Comparison of ENCODE assay signal across 8 mouse cellular contexts in genomic region chr17:26781610-26782043, GRCm38 (mm10). TPM values are rescaled to one million over a fixed set of nuclear protein-coding genes. Genes with fewer than 3 reads are reported as not detected.
DNase-seq lines count a peak whose midpoint lies in the region; ATAC-seq and TF ChIP-seq lines count a peak whose summit lies in the region.

No protein-coding gene starts in this region.

- peak; percentile 20; the same call in 1 of the 2 replicates for ATAC-seq in lung, postnatal 0 days
- no peak for ATAC-seq in forebrain, embryonic 16.5 days
- no peak for ATAC-seq in neural tube, embryonic 14.5 days (ENCODE audit: low read depth)

- H3K9ac ChIP-seq in lung, postnatal 0 days (replicated peaks; ENCODE audit: low read depth), result peak overlapping the region; percentile 62
- H3K9ac ChIP-seq in forebrain, embryonic 16.5 days (replicated peaks; ENCODE audit: low read depth, low read length), result peak overlapping the region; percentile 82
- peak overlapping the region; percentile 72 for H3K9ac ChIP-seq in neural tube, embryonic 14.5 days (replicated peaks; ENCODE audit: low read depth, low read length)

- no peak for TF ChIP-seq EP300 in lung, postnatal 0 days (IDR thresholded peaks at IDR 0.05)

- H3K4me2 ChIP-seq in lung, postnatal 0 days (replicated peaks; ENCODE audit: low read depth, low read length), result peak overlapping the region; percentile 82
- peak overlapping the region; percentile 60 for H3K4me2 ChIP-seq in forebrain, embryonic 16.5 days (ENCODE audit: low read length)
- H3K4me2 ChIP-seq in neural tube, embryonic 14.5 days (ENCODE audit: low read depth, low read length), result peak overlapping the region; percentile 82

- H3K9me3 ChIP-seq in lung, postnatal 0 days (ENCODE audit: low read length), result no peaks in the 10 kb centered on the region
- H3K9me3 ChIP-seq in forebrain, embryonic 16.5 days (ENCODE audit: control insufficient read depth, low read length), result no peaks in the 10 kb centered on the region
- H3K9me3 ChIP-seq in limb, embryonic 10.5 days (replicated peaks), result no peaks in the 10 kb centered on the region
- H3K9me3 ChIP-seq in neural tube, embryonic 14.5 days (ENCODE audit: control insufficient read depth, low read length), result no peaks in the 10 kb centered on the region

- no peak for TF ChIP-seq CTCF in lung, postnatal 0 days (IDR thresholded peaks at IDR 0.05)

- H3K27me3 ChIP-seq in lung, postnatal 0 days (replicated peaks; ENCODE audit: insufficient read depth, low read length), result no peaks in the 10 kb centered on the region
- H3K27me3 ChIP-seq in forebrain, embryonic 16.5 days (replicated peaks; ENCODE audit: control insufficient read depth, insufficient read depth, low read length), result no peaks in the 10 kb centered on the region
- no peaks in the 10 kb centered on the region for H3K27me3 ChIP-seq in limb, embryonic 10.5 days (ENCODE audit: low read depth, poor library complexity, severe bottlenecking)
- H3K27me3 ChIP-seq in neural tube, embryonic 14.5 days (ENCODE audit: control insufficient read depth, insufficient read depth, low read length), result no peaks in the 10 kb centered on the region

- WGBS in lung, postnatal 0 days, result 13% methylated on average over 5 of the region's 5 CpGs
- WGBS in forebrain, embryonic 16.5 days, result 21% methylated on average over 5 of the region's 5 CpGs
- 30% methylated on average over 5 of the region's 5 CpGs for WGBS in limb, embryonic 10.5 days
- WGBS in neural tube, embryonic 14.5 days, result 22% methylated on average over 5 of the region's 5 CpGs

- peaks cover 5% of the 10 kb centered on the region; the same call in 1 of the 2 replicates for H3K4me1 ChIP-seq in lung, postnatal 0 days (ENCODE audit: insufficient read depth, low read depth, low read length)
- H3K4me1 ChIP-seq in forebrain, embryonic 16.5 days (replicated peaks; ENCODE audit: control insufficient read depth, insufficient read depth, low read length), result peaks cover 12% of the 10 kb centered on the region
- H3K4me1 ChIP-seq in limb, embryonic 10.5 days, result peaks cover 17% of the 10 kb centered on the region
- H3K4me1 ChIP-seq in neural tube, embryonic 14.5 days (ENCODE audit: control insufficient read depth, insufficient read depth, low read length), result peaks cover 8% of the 10 kb centered on the region

- H3K27ac ChIP-seq in lung, postnatal 0 days (ENCODE audit: low read length), result peak overlapping the region; percentile 79; the same call in 1 of the 2 replicates
- H3K27ac ChIP-seq in forebrain, embryonic 16.5 days (ENCODE audit: low read length), result no peak overlapping the region
- H3K27ac ChIP-seq in limb, embryonic 10.5 days, result peak overlapping the region; percentile 90
- no peak overlapping the region for H3K27ac ChIP-seq in neural tube, embryonic 14.5 days (ENCODE audit: low read depth, low read length)

- H3K36me3 ChIP-seq in lung, postnatal 0 days (ENCODE audit: insufficient read depth, low read length), result peaks cover 6% of the 10 kb centered on the region; the same call in 1 of the 2 replicates
- peaks cover 19% of the 10 kb centered on the region for H3K36me3 ChIP-seq in forebrain, embryonic 16.5 days (ENCODE audit: control insufficient read depth, insufficient read depth)
- peaks cover 32% of the 10 kb centered on the region for H3K36me3 ChIP-seq in limb, embryonic 10.5 days
- peaks cover 3% of the 10 kb centered on the region for H3K36me3 ChIP-seq in neural tube, embryonic 14.5 days (ENCODE audit: control insufficient read depth, insufficient read depth, low read length)

- no peak for DNase-seq in lung, postnatal 0 days (ENCODE audit: low spot score)
- no peak for DNase-seq in lung, postnatal 4 days
- no peak for DNase-seq in limb, embryonic 10.5 days (ENCODE audit: low spot score)
- DNase-seq in right cerebral cortex, postnatal 10 days (ENCODE audit: low spot score in 2 of 2), result no peak
- no peak for DNase-seq in embryo, embryonic 10 days (ENCODE audit: low spot score)
- no peak for DNase-seq in thymus, postnatal 36 days

- peak overlapping the region; percentile 74 for H3K4me3 ChIP-seq in lung, postnatal 0 days (ENCODE audit: low read depth, low read length)
- peak overlapping the region; percentile 76 for H3K4me3 ChIP-seq in forebrain, embryonic 16.5 days (replicated peaks; ENCODE audit: low read length)
- H3K4me3 ChIP-seq in limb, embryonic 10.5 days, result peak overlapping the region; percentile 60
- H3K4me3 ChIP-seq in neural tube, embryonic 14.5 days (ENCODE audit: low read depth, low read length), result peak overlapping the region; percentile 71

RNA-seq across cellular contexts. Expression of gene Bnip1, which starts 0.8 kb away (rescaled TPM):
- polyA plus RNA-seq in lung, postnatal 0 days (2015; fragmentation: Nextera tagmentation; extraction: Ambion mirVana), result 22.6 and 23.7 TPM in 2 replicates
- polyA plus RNA-seq in forebrain, embryonic 16.5 days (2015; fragmentation: Nextera tagmentation; extraction: Ambion mirVana), result 46.8 and 53.7 TPM in 2 replicates
- 46.0 and 46.9 TPM in 2 replicates for polyA plus RNA-seq in limb, embryonic 10.5 days (2016; fragmentation: Nextera tagmentation; extraction: Ambion mirVana)
- polyA plus RNA-seq in neural tube, embryonic 14.5 days (2014; fragmentation: Nextera tagmentation; extraction: Ambion mirVana), result 47.7 and 54.2 TPM in 2 replicates

Comparison
In these comparisons a context has a peak if more than half of its experiments do, and no peak if none do; other contexts are left out.
1. H3K27ac ChIP-seq: peak in lung, postnatal 0 days (single experiment) and limb, embryonic 10.5 days (single experiment); none in forebrain, embryonic 16.5 days (single experiment) and neural tube, embryonic 14.5 days (single experiment).
2. Peak in every context shown above with its lines, with median percentiles within 50 percentile points of each other: H3K4me2 ChIP-seq, H3K4me3 ChIP-seq and H3K9ac ChIP-seq.